Mouse (Mus musculus) liver, embryonic 14.5 days (tissue): ENCODE results near the gene Vcan. TPM values are rescaled to one million over a fixed set of nuclear protein-coding genes. Genes with fewer than 3 reads are reported as not detected.

Experiments used
- ATAC-seq: fragments of 200-750 bp; cut with Nextera tagmentation; 2 replicates; pipeline ENCODE4 v1.8.0; 2017; ENCODE audit warnings: moderate number of reproducible peaks, mild to moderate bottlenecking, moderate library complexity; ENCODE audit not compliant: insufficient read depth
- DNase-seq, 3 experiments: peaks; one replicate each; pipeline ENCODE4 v3.0.0-alpha.2; 2012 to 2013; ENCODE audit warnings: low read depth in 3 of 3, low spot score in 3 of 3
- H3K27ac ChIP-seq: fragments of 300-500 bp; sonication (generic); 2 replicates; pipeline ENCODE4 v1.5.1; 2014; ENCODE audit warnings: moderate library complexity, mild to moderate bottlenecking, control low read depth, inconsistent platforms
- H3K27me3 ChIP-seq: fragments of 300-500 bp; sonication (generic); 2 replicates; pipeline ENCODE4 v1.6.1; 2014; ENCODE audit warnings: mild to moderate bottlenecking, low read length, moderate library complexity; ENCODE audit not compliant: control insufficient read depth, insufficient read depth
- H3K36me3 ChIP-seq: fragments of 300-500 bp; sonication (generic); replicated peaks from 2 replicates; pipeline ENCODE4 v1.6.1; 2014; ENCODE audit warnings: low read depth; ENCODE audit not compliant: control insufficient read depth, insufficient read depth
- H3K4me1 ChIP-seq, 2 experiments: fragments of 200-500 bp in 1 of 2; fragments of 300-500 bp in 1 of 2; sonication (generic) in 1 of 2; replicated peaks; 2 replicates each; pipeline ENCODE4 v1.6.1; 2012 to 2014; ENCODE audit warnings: antibody characterized with exemption in 1 of 2, inconsistent platforms in 1 of 2, low read length in 1 of 2; ENCODE audit not compliant: control insufficient read depth in 2 of 2, insufficient read depth in 2 of 2
- H3K4me2 ChIP-seq: fragments of 300-500 bp; sonication (generic); 2 replicates; pipeline ENCODE4 v1.6.1; 2014; ENCODE audit warnings: low read depth, mild to moderate bottlenecking, control low read depth, moderate library complexity
- H3K4me3 ChIP-seq, 2 experiments: fragments of 200-500 bp in 1 of 2; fragments of 300-500 bp in 1 of 2; sonication (generic) in 1 of 2; 2 replicates each; pipeline ENCODE4 v1.5.1; 2012 to 2014; ENCODE audit warnings: low read depth in 2 of 2, low read length in 2 of 2, mild to moderate bottlenecking in 2 of 2, control low read depth in 1 of 2, inconsistent platforms in 1 of 2, moderate library complexity in 1 of 2; ENCODE audit not compliant: insufficient read depth in 1 of 2
- H3K9ac ChIP-seq: fragments of 300-500 bp; sonication (generic); replicated peaks from 2 replicates; pipeline ENCODE4 v1.6.1; 2014; ENCODE audit warnings: mild to moderate bottlenecking, control low read depth, moderate library complexity
- H3K9me3 ChIP-seq: fragments of 300-500 bp; sonication (generic); 2 replicates; pipeline ENCODE4 v1.6.1; 2016; ENCODE audit warnings: low read length, mixed read lengths; ENCODE audit not compliant: control insufficient read depth
- CTCF ChIP-seq: IDR thresholded peaks from 2 replicates; pipeline ENCODE4 v1.5.1; 2016; ENCODE audit warnings: antibody characterized with exemption, low read depth, control low read depth
- EP300 ChIP-seq: IDR thresholded peaks from 2 replicates; pipeline ENCODE4 v1.6.1; 2016; ENCODE audit warnings: antibody characterized with exemption, low read depth
- WGBS: fragments of 180-500 bp; shearing (Covaris S2); extraction: QIAGEN DNeasy Blood & Tissue Kit; methylation state at CpG from one replicate; pipeline ENCODE4 v1.1.7; 2014; ENCODE audit not compliant: insufficient replicate concordance; 5-methylcytosine and 5-hydroxymethylcytosine counted together
- polyA plus RNA-seq, 2 experiments: library from polyadenylated mRNA; depleted of rRNA in 1 of 2; stranded (reverse) in 1 of 2; unstranded in 1 of 2; fragments of >200 nt; fragmentation: Nextera tagmentation in 1 of 2; extraction: Ambion mirVana in 1 of 2; gene quantifications; 2 replicates each; pipeline versions ENCODE4 v1.2.1 to v1.2.3; 2012 to 2014

Gene Vcan
- polyA plus RNA-seq, 2 experiments = 1.3 to 1.6 TPM

DNA sequence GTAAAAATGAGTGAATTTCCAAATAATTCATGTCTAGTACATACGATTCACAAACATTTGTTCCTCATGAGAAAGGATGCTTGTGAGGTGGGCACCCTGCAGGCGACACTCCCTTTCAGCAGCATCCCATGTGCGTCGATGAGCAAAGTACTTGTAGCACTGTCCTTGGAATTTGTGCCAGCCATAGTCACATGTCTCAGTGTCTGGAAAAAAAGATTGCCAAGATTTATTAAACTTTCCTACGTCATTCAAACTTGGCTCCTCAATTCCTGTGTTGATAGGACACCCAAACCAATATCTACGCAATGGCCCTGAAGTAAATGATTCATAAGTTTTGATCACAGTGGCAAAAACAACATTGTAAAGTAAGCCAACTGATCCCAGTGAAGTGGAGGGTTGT lies 62.6 kb downstream of the Vcan start:
- no peaks in the 10 kb centered on the region for H3K4me1 ChIP-seq
- H3K4me3 ChIP-seq = no peak overlapping the region
- H3K9ac ChIP-seq = no peak overlapping the region
- H3K36me3 ChIP-seq = no peaks in the 10 kb centered on the region
- no peak overlapping the region for H3K4me2 ChIP-seq
- TF ChIP-seq EP300 (no peak), CTCF (no peak)
- ATAC-seq (no peak), DNase-seq (no peak)
- no peaks in the 10 kb centered on the region for H3K9me3 ChIP-seq
- H3K27me3 ChIP-seq = no peaks in the 10 kb centered on the region
- no peak overlapping the region for H3K27ac ChIP-seq
- WGBS = 69% methylated on average over 6 of the region's 6 CpGs

DNA sequence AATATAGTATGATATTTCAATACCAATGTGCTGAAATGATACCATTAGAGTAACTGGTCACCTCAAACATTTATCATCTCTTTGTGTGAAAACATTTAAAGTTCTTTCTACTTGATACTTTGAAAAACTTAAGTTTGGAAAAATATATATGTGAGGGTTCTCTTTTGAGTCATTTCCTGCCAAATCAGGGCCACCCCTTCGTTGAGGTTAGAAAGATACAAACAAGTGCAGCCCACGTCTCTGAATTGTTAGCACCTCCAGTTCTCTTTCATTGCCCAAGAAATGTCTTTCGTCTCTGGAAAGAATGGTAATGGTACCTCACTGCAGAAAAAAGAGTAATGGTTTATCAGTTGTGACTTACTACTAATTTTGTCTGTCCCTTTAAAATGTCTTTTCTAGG lies 71.8 kb downstream of the Vcan start:
- Histone ChIP-seq H3K4me3 (no peak overlapping the region), H3K4me2 (no peak overlapping the region), H3K9ac (no peak overlapping the region), H3K36me3 (no peaks in the 10 kb centered on the region), H3K4me1 (no peaks in the 10 kb centered on the region), H3K27me3 (no peaks in the 10 kb centered on the region), H3K27ac (no peak overlapping the region), H3K9me3 (no peaks in the 10 kb centered on the region)
- DNase-seq (no peak), ATAC-seq (no peak)
- WGBS = 33% methylated on average over 3 of the region's 3 CpGs
- TF ChIP-seq CTCF = no peak
- no peak for TF ChIP-seq EP300

DNA sequence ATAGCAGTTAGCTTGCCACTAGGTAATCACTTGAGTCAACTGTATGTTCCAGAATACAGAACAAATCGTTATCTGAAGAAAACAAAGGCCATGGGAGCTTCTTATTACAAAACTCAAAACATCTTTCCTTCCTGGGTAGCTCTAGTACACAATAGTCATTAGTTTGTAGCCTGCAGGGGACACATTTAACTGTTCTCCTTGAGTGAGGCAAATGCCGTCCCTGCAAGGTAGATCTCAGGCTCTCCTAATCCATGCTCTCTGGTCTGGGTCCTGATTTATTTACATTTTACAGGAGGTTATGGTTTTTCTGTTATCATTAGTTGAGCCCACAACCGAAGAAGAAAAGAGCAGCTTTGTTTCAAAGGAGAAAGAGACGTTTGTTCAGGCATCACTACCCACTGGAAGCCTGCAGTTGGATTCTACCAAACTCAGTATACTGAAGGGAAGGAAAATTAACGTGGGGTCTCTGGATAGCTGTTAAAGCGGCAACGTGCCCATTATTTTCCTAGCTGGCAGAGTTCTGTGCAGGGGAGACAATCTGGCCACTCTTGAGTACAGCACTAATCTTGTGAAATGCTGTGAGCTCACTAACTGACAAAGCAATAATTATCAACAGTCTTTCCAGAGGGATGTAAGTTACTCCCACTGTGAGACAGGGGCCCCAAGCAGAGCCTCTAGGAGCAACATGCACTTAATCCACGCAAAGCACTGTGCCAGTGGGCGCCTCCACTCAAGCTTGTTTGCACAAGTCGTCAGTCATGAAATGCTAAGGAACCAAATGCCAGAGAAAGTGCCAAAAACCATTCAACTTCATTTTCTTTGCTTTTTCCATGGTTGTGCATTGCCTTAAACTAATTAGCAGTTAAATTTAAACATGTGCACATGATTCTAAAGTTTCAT lies 73.1 kb downstream of the Vcan start:
- 52% methylated on average over 10 of the region's 10 CpGs for WGBS
- TF ChIP-seq CTCF (no peak), EP300 (no peak)

DNA sequence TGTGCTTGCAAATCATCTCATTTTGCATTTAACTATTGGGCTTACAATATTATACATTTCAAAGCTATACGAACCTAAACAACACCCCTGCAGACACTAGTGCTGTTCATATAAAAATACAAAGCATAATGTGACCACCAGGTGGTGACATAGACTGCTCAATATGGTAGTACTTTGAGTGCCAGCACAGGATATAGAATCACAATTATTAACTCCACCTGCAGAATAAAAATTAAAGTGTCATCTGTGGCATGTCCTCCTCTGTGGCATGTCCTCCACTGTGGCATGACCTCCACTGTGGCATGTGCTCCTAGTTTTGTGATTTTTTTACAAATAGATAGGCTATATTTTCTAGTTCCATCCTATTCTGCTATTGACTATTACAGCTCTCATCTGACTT lies 74.2 kb downstream of the Vcan start:
- Histone ChIP-seq H3K4me1 (no peaks in the 10 kb centered on the region), H3K9me3 (no peaks in the 10 kb centered on the region), H3K4me2 (no peak overlapping the region), H3K9ac (no peak overlapping the region), H3K4me3 (no peak overlapping the region), H3K36me3 (no peaks in the 10 kb centered on the region), H3K27ac (no peak overlapping the region), H3K27me3 (no peaks in the 10 kb centered on the region)
- 52% methylated on average over 1 of the region's 1 CpGs for WGBS
- TF ChIP-seq EP300 = no peak
- peak; percentile 24; the same call in 1 of the 2 replicates for TF ChIP-seq CTCF
- ATAC-seq (no peak), DNase-seq (no peak)

More for the DNA sequence above, 73.1 kb downstream of the Vcan start:
- Histone ChIP-seq H3K4me3 (no peak overlapping the region), H3K4me1 (no peaks in the 10 kb centered on the region), H3K27ac (no peak overlapping the region), H3K36me3 (no peaks in the 10 kb centered on the region), H3K27me3 (no peaks in the 10 kb centered on the region), H3K4me2 (no peak overlapping the region), H3K9ac (no peak overlapping the region), H3K9me3 (no peaks in the 10 kb centered on the region)
- DNase-seq (no peak), ATAC-seq (no peak)

DNA sequence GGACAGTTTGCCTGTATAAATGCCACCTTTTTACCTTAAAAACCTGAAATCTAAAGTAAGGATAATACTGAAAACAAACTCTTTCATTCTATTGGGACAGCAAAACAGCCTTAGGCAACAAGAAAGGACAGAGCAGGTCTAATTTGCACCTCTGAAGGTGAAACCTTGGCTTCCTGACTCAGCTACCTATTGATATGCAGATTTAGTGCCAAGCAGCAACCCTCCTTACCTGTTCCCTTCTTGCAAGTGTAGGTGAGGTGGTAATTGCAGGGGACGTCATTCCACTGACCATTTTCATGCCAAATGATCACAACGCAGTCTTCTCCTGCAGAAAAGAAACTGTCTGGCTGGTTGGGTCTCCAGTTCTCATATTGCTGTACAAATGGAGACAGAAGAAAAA lies 80.6 kb downstream of the Vcan start:
- TF ChIP-seq EP300 (no peak), CTCF (no peak)
- Histone ChIP-seq H3K27me3 (no peaks in the 10 kb centered on the region), H3K9me3 (no peaks in the 10 kb centered on the region), H3K4me1 (no peaks in the 10 kb centered on the region), H3K36me3 (no peaks in the 10 kb centered on the region), H3K4me3 (no peak overlapping the region), H3K4me2 (no peak overlapping the region), H3K27ac (no peak overlapping the region), H3K9ac (no peak overlapping the region)
- 62% methylated on average over 2 of the region's 2 CpGs for WGBS
- DNase-seq (no peak), ATAC-seq (no peak)
